Mouse (Mus musculus) MEL (cell line): Measurements from ENCODE around the gene Calm3.

Experiments
- CTCF ChIP-seq, 3 experiments: IDR thresholded peaks in 2 of 3; conservative IDR thresholded peaks in 1 of 3; 2 replicates each; pipeline ENCODE4 v1.5.1; 2011 to 2012; ENCODE audit warnings: low read length in 3 of 3, low read depth in 2 of 3, mild to moderate bottlenecking in 2 of 3, improper control_type of control experiment in 1 of 3, inconsistent platforms in 1 of 3, mixed read lengths in 1 of 3, moderate library complexity in 1 of 3; ENCODE audit not compliant: control insufficient read depth in 1 of 3, insufficient read depth in 1 of 3, poor library complexity in 1 of 3, severe bottlenecking in 1 of 3
- MAFK ChIP-seq: IDR thresholded peaks from 2 replicates; pipeline ENCODE4 v1.6.1; 2011; ENCODE audit warnings: low read depth, mild to moderate bottlenecking, low read length, improper control_type of control experiment, borderline replicate concordance
- MAZ ChIP-seq: IDR thresholded peaks from 2 replicates; pipeline ENCODE4 v1.6.1; 2012; ENCODE audit warnings: low read depth, mild to moderate bottlenecking, inconsistent platforms, low read length, improper control_type of control experiment
- MXI1 ChIP-seq: IDR thresholded peaks from 2 replicates; pipeline ENCODE4 v1.6.1; 2011; ENCODE audit warnings: mild to moderate bottlenecking, low read depth, low read length, improper control_type of control experiment
- ZMIZ1 ChIP-seq: IDR thresholded peaks from 2 replicates; pipeline ENCODE4 v1.6.1; 2012; ENCODE audit warnings: low read depth, mild to moderate bottlenecking, inconsistent platforms, low read length, improper control_type of control experiment, moderate library complexity

DNA sequence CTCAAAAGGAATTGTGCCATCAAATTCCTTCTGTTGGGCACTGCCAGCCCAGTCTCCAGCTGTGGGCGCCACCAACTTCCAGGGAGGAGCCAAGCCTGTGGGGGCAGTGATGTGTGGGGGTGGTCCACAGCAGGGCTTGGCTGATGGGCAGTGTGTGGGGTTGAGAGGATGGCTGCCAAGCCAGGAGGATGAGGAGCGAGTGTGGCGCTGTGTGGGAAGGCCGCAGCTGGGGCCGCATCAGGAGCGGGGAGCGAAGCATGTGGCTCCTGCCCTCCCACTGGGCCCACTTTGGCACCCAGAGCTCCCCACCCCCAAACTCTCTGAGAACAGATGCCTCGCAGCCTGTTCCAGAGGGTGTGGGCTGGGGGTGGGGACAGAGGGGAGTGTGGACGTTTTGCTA, 5.9 kb downstream of the Calm3 start:
- TF ChIP-seq ZMIZ1, result no peak
- TF ChIP-seq MXI1, result no peak
- no peak for TF ChIP-seq MAFK
- no peak for TF ChIP-seq CTCF (IDR thresholded peaks at IDR 0.05 in 2 of 3, conservative IDR thresholded peaks at IDR 0.05 in 1 of 3; ENCODE audit: control insufficient read depth in 1 of 3, insufficient read depth in 1 of 3, low read depth in 2 of 3, low read length in 3 of 3, poor library complexity in 1 of 3, severe bottlenecking in 1 of 3)
- no peak for TF ChIP-seq MAZ
